Mouse (Mus musculus) thymus, adult 18-20 months (tissue): ENCODE measurements around the gene Alkbh1.

Source experiments
- DNase-seq, 2 experiments: peaks; one replicate each; pipeline ENCODE4 v3.0.0; 2022; ENCODE audit warnings: mixed read lengths in 2 of 2

Gene Alkbh1

DNA sequence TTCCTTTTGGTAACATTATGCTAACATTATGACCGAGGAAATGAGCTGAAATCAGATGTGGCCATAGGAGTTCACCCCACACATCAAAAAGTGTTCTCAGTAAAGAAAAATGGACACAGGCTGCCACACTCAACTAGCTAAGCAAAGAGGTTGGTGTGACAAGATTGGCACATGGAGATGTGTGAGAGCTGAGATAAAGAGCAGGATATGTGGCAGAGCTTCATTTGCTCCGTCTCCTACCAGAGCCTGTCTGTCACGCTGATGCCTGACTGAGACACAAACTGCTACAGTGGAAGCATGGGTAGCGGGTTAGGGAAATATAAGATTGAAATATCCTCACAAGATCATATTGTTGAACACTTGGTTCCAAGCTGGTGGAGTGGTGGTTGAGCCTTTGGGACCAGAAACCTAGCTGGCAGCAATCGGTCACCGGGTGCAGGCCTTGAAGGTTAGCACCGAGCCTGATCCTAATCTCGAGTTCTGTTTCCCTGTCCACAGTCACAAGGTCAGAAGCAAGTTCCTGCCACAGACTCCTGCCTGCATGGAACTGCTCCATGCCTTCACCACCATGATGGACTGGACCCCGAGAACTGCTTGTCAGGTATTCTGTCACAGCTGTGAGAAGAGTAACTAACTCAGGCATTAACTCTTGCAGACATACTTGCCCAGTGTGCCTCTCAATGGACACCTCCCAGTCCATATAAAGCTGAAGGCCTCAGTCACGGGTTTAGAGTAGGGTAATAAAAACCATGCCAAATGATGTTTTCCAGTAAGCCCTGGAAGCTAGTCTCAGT is 63.0 kb downstream of the Alkbh1 start:
- no peak for DNase-seq

DNA sequence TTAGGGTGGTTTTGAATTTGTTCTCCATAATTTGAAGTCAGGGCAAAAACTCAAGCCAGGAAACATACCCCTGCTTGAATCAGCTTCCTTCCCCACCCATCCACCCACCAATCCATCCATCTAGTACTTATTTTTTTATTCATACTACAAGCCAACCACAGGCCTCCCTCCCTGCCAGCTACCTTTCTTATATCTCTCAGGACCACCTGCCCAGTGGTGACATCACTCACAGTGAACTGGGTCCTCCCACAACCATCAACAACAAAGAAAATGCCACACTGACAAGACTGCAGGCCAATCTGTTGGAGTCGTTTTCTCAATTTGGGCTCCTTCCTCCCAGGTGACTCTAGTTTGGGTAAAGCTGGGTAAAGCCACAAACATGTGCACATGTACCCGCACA is 64.3 kb downstream of the Alkbh1 start:
- no peak for DNase-seq
